Comparison of ENCODE assay signal across 10 mouse cellular contexts in the genomic region with DNA sequence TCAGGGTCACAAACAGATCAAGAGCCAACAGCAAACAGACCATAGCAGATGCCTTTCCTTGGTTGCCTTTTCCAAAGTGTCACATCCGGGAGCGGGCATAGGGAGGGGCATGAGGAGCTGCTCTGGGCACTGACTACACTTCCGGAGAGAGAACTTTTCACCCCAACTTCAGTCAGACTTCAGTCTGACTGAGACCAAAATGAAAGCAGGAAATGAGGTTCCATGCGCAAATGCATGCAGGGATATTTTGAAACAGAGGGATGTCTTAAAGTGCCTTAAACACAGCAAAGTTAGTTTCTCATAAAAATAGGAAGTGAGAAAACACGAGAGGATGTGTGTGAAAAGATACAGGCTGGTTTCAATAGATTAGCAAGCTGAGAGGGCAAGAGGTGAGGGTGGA.
A peak's percentile ranks its signal among the peaks of the same experiment; 100 is the strongest.
DNase-seq lines count a peak whose midpoint lies in the region; ATAC-seq and TF ChIP-seq lines count a peak whose summit lies in the region.
"Had no signal": no experiment of that assay in that cellular context is flagged by ENCODE, and none has a peak within 500 bp of the region (broad histone marks: within the 10 kb centered on the region; RNA-seq: fewer than 3 reads in every experiment).

No protein-coding gene starts in this region.

- no peak overlapping the region for H3K4me3 ChIP-seq in kidney, embryonic 15.5 days (replicated peaks)
- peak overlapping the region; percentile 66 for H3K4me3 ChIP-seq in megakaryocyte, embryonic 14.5 days (replicated peaks)
- H3K4me3 ChIP-seq in forebrain, embryonic 11.5 days (ENCODE audit: low read depth, low read length) = no peak overlapping the region
- no peak overlapping the region for H3K4me3 ChIP-seq in left cerebral cortex, adult 2 months
- H3K4me3 ChIP-seq: erythroblast, embryonic 14.5 days; myocyte had no signal

- peak; percentile 37 to 45 for DNase-seq in B cell, adult 2 months
- no peak for DNase-seq in left cerebral cortex, postnatal 25 days (ENCODE audit: low spot score in 2 of 2)
- no peak for DNase-seq in forebrain, embryonic 11.5 days (ENCODE audit: low spot score)
- DNase-seq in left cerebral cortex, adult 2 months (ENCODE audit: extremely low spot score in 1 of 2, low spot score in 2 of 2) = no peak
- no peak for DNase-seq in retina, embryonic 14.5 days (ENCODE audit: low spot score)

- WGBS in kidney, embryonic 15.5 days = 51% methylated on average over 5 of the region's 5 CpGs
- 72% methylated on average over 5 of the region's 5 CpGs for WGBS in forebrain, embryonic 11.5 days

- intact Hi-C loops in left cerebral cortex, postnatal 25 days (cut with DNase I) = no loop called here
- intact Hi-C loops in left cerebral cortex, adult 2 months (cut with DNase I) = no loop called here

- peaks cover 18% of the 10 kb centered on the region for H3K4me1 ChIP-seq in kidney, embryonic 15.5 days
- peaks cover 19% of the 10 kb centered on the region for H3K4me1 ChIP-seq in megakaryocyte, embryonic 14.5 days
- no peaks in the 10 kb centered on the region for H3K4me1 ChIP-seq in forebrain, embryonic 11.5 days (replicated peaks; ENCODE audit: control insufficient read depth, insufficient read depth, low read length)

- ATAC-seq in CD4-positive, CD25-positive, alpha-beta regulatory T cell, adult 4 months = peak; percentile 95
- ATAC-seq in kidney, embryonic 15.5 days (replicated peaks; ENCODE audit: low FRiP score) = no peak
- no peak for ATAC-seq in forebrain, embryonic 11.5 days (replicated peaks; ENCODE audit: low FRiP score)

- H3K4me2 ChIP-seq in kidney, embryonic 15.5 days = no peak overlapping the region
- no peak overlapping the region for H3K4me2 ChIP-seq in forebrain, embryonic 11.5 days (ENCODE audit: low read depth, low read length, severe bottlenecking)

- no peaks in the 10 kb centered on the region for H3K9me3 ChIP-seq in kidney, embryonic 15.5 days (replicated peaks)
- H3K9me3 ChIP-seq in megakaryocyte, embryonic 14.5 days = no peaks in the 10 kb centered on the region
- H3K9me3 ChIP-seq in forebrain, embryonic 11.5 days (ENCODE audit: control insufficient read depth, low read length) = no peaks in the 10 kb centered on the region

- H3K9ac ChIP-seq in kidney, embryonic 15.5 days = no peak overlapping the region
- H3K9ac ChIP-seq in forebrain, embryonic 11.5 days (ENCODE audit: low read length) = no peak overlapping the region

- H3K27ac ChIP-seq in kidney, embryonic 15.5 days = peak overlapping the region; percentile 2; the same call in 1 of the 2 replicates
- H3K27ac ChIP-seq in forebrain, embryonic 11.5 days (ENCODE audit: low read depth, low read length) = no peak overlapping the region
- no peak overlapping the region for H3K27ac ChIP-seq in left cerebral cortex, adult 2 months

- no peak for TF ChIP-seq CTCF in left cerebral cortex, adult 2 months (IDR thresholded peaks at IDR 0.05)

- H3K36me3 ChIP-seq in kidney, embryonic 15.5 days = no peaks in the 10 kb centered on the region
- no peaks in the 10 kb centered on the region for H3K36me3 ChIP-seq in megakaryocyte, embryonic 14.5 days (replicated peaks; ENCODE audit: low read length)
- H3K36me3 ChIP-seq in forebrain, embryonic 11.5 days (ENCODE audit: control insufficient read depth, insufficient read depth, low read length) = no peaks in the 10 kb centered on the region

- H3K27me3 ChIP-seq in kidney, embryonic 15.5 days = no peaks in the 10 kb centered on the region
- no peaks in the 10 kb centered on the region for H3K27me3 ChIP-seq in megakaryocyte, embryonic 14.5 days (replicated peaks)
- H3K27me3 ChIP-seq in forebrain, embryonic 11.5 days (ENCODE audit: control insufficient read depth, insufficient read depth, low read length) = no peaks in the 10 kb centered on the region

Comparison
In these comparisons a context has a peak if more than half of its experiments do, and no peak if none do; other contexts are left out.
1. DNase-seq: peak in B cell, adult 2 months (2 of 2); none in left cerebral cortex, postnatal 25 days (0 of 2), forebrain, embryonic 11.5 days (single experiment), left cerebral cortex, adult 2 months (0 of 2) and retina, embryonic 14.5 days (single experiment).